Mouse (Mus musculus) midbrain, embryonic 11.5 days (tissue): ENCODE data around the gene Pfkfb3. TPM values are rescaled to one million over a fixed set of nuclear protein-coding genes. Genes with fewer than 3 reads are reported as not detected.

Source experiments
- ATAC-seq: fragments of 200-750 bp; cut with Nextera tagmentation; 2 replicates; pipeline ENCODE4 v1.8.0; 2017; ENCODE audit warnings: moderate TSS enrichment, moderate library complexity; ENCODE audit not compliant: low FRiP score
- DNase-seq: peaks from one replicate; pipeline ENCODE4 v3.0.0; 2015; ENCODE audit warnings: low spot score; ENCODE audit errors: missing footprints
- H3K27ac ChIP-seq: fragments of 300-500 bp; sonication (generic); 2 replicates; pipeline ENCODE4 v1.5.1; 2014; ENCODE audit warnings: low read depth, low read length
- H3K27me3 ChIP-seq: fragments of 300-500 bp; sonication (generic); 2 replicates; pipeline ENCODE4 v1.6.1; 2014; ENCODE audit warnings: mild to moderate bottlenecking, low read length, moderate library complexity, mixed read lengths; ENCODE audit not compliant: control insufficient read depth, insufficient read depth
- H3K36me3 ChIP-seq: fragments of 300-500 bp; sonication (generic); 2 replicates; pipeline ENCODE4 v1.6.1; 2014; ENCODE audit warnings: mild to moderate bottlenecking, low read length, moderate library complexity, mixed read lengths; ENCODE audit not compliant: control insufficient read depth, insufficient read depth
- H3K4me1 ChIP-seq: fragments of 300-500 bp; sonication (generic); 2 replicates; pipeline ENCODE4 v1.6.1; 2014; ENCODE audit warnings: low read length; ENCODE audit not compliant: control insufficient read depth, insufficient read depth
- H3K4me2 ChIP-seq: fragments of 300-500 bp; sonication (generic); 2 replicates; pipeline ENCODE4 v1.6.1; 2014; ENCODE audit warnings: mild to moderate bottlenecking, moderate library complexity
- H3K4me3 ChIP-seq: fragments of 300-500 bp; sonication (generic); 2 replicates; pipeline ENCODE4 v1.5.1; 2014; ENCODE audit warnings: low read depth, low read length
- H3K9ac ChIP-seq: fragments of 300-500 bp; sonication (generic); 2 replicates; pipeline ENCODE4 v1.6.1; 2014; ENCODE audit warnings: low read length
- H3K9me3 ChIP-seq: fragments of 300-500 bp; sonication (generic); 2 replicates; pipeline ENCODE4 v1.6.1; 2016; ENCODE audit warnings: low read length; ENCODE audit not compliant: control insufficient read depth
- WGBS: fragments of 180-500 bp; shearing (Covaris S2); extraction: QIAGEN DNeasy Blood & Tissue Kit; methylation state at CpG from one replicate; pipeline ENCODE4 v1.1.7; 2014; 5-methylcytosine and 5-hydroxymethylcytosine counted together
- polyA plus RNA-seq: library from polyadenylated mRNA; unstranded; fragments of >200 nt; fragmentation: Nextera tagmentation; extraction: Ambion mirVana; gene quantifications from 2 replicates; pipeline ENCODE4 v1.2.1, GENCODE M21; 2014

Gene Pfkfb3
- polyA plus RNA-seq, 1 experiment from 2014 or later, result 13.8 TPM

- H3K36me3 ChIP-seq, result no peaks in the 10 kb centered on the region; the same call in 1 of the 2 replicates
- peaks cover 16% of the 10 kb centered on the region for H3K4me1 ChIP-seq
- peak overlapping the region; percentile 59 for H3K4me3 ChIP-seq
- peaks cover 12% of the 10 kb centered on the region for H3K27me3 ChIP-seq
- peak overlapping the region; percentile 81 for H3K9ac ChIP-seq
- H3K4me2 ChIP-seq, result peak overlapping the region; percentile 84
- no peak overlapping the region for H3K27ac ChIP-seq
- DNase-seq (no peak), ATAC-seq (peak; percentile 41)
- 2% methylated on average over 15 of the region's 15 CpGs for WGBS
- H3K9me3 ChIP-seq, result no peaks in the 10 kb centered on the region
These were observed 51.6 kb downstream of the Pfkfb3 start for GRCm38 (mm10) chr2:11502255-11502765.

- peak; percentile 99 for DNase-seq
- peaks cover 12% of the 10 kb centered on the region for H3K27me3 ChIP-seq
- no peaks in the 10 kb centered on the region; the same call in 1 of the 2 replicates for H3K36me3 ChIP-seq
- no peaks in the 10 kb centered on the region for H3K9me3 ChIP-seq
- H3K4me3 ChIP-seq, result peak overlapping the region; percentile 59
- H3K4me2 ChIP-seq, result peak overlapping the region; percentile 84
- H3K9ac ChIP-seq, result peak overlapping the region; percentile 81
- H3K27ac ChIP-seq, result peak overlapping the region; percentile 80
- WGBS, result under 1% methylated on average over 75 of the region's 76 CpGs
- peaks cover 16% of the 10 kb centered on the region for H3K4me1 ChIP-seq
- peak; percentile 89 for ATAC-seq
These were observed 52.3 kb downstream of the Pfkfb3 start for GRCm38 (mm10) chr2:11501301-11502254.

DNA sequence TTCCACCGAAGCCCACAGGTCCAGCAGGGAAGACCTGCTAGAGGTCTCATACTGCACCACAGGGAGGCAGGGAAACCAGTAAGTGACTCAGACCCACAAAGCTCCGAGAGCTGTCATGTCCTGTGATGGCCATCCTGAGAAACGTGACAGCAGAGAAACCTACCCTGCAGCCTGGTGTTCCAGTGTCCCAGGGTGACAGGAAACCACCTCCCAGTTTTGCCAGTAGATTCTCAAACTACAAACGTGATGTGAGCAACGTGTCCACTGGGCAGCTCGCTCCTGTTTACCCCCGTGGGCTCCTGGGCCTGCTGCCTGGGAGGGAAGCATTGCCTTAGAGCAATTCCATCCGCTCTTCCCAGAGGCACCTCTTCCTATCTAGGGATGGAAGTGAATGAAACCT, 53.2 kb downstream of the Pfkfb3 start:
- Histone ChIP-seq H3K27me3 (peaks cover 12% of the 10 kb centered on the region), H3K4me1 (peaks cover 16% of the 10 kb centered on the region), H3K9ac (peak overlapping the region; percentile 81), H3K36me3 (no peaks in the 10 kb centered on the region; the same call in 1 of the 2 replicates), H3K9me3 (no peaks in the 10 kb centered on the region), H3K4me2 (peak overlapping the region; percentile 84), H3K27ac (no peak overlapping the region), H3K4me3 (peak overlapping the region; percentile 59)
- ATAC-seq, result peak; percentile 15
- WGBS, result 5% methylated on average over 8 of the region's 8 CpGs
- no peak for DNase-seq

- no peak overlapping the region for H3K4me3 ChIP-seq
- H3K36me3 ChIP-seq, result peaks cover 13% of the 10 kb centered on the region
- H3K4me1 ChIP-seq, result peaks cover 11% of the 10 kb centered on the region
- WGBS, result 88% methylated on average over 3 of the region's 3 CpGs
- no peak overlapping the region for H3K4me2 ChIP-seq
- no peaks in the 10 kb centered on the region for H3K27me3 ChIP-seq
- DNase-seq (no peak), ATAC-seq (no peak)
- H3K9me3 ChIP-seq, result no peaks in the 10 kb centered on the region
- no peak overlapping the region for H3K27ac ChIP-seq
- H3K9ac ChIP-seq, result no peak overlapping the region
These were observed 57.3 kb downstream of the Pfkfb3 start for GRCm38 (mm10) chr2:11496601-11497031.

- peaks cover 1% of the 10 kb centered on the region for H3K4me1 ChIP-seq
- peaks cover 15% of the 10 kb centered on the region for H3K36me3 ChIP-seq
- H3K27ac ChIP-seq, result no peak overlapping the region
- WGBS, result 80% methylated on average over 7 of the region's 7 CpGs
- no peak overlapping the region for H3K9ac ChIP-seq
- H3K9me3 ChIP-seq, result no peaks in the 10 kb centered on the region
- no peaks in the 10 kb centered on the region for H3K27me3 ChIP-seq
- DNase-seq, result no peak
- H3K4me2 ChIP-seq, result no peak overlapping the region
- H3K4me3 ChIP-seq, result no peak overlapping the region
- no peak for ATAC-seq
These were observed 59.0 kb downstream of the Pfkfb3 start for GRCm38 (mm10) chr2:11494841-11495255.

GRCm38 (mm10) chr2:11492855-11493254, 61.0 kb downstream of the Pfkfb3 start:
- H3K27ac ChIP-seq, result no peak overlapping the region
- WGBS, result 95% methylated on average over 5 of the region's 5 CpGs
- H3K4me2 ChIP-seq, result no peak overlapping the region
- H3K4me1 ChIP-seq, result no peaks in the 10 kb centered on the region
- DNase-seq, result no peak
- ATAC-seq, result no peak
- H3K9me3 ChIP-seq, result no peaks in the 10 kb centered on the region
- H3K4me3 ChIP-seq, result no peak overlapping the region
- H3K9ac ChIP-seq, result no peak overlapping the region
- peaks cover 21% of the 10 kb centered on the region for H3K36me3 ChIP-seq
- H3K27me3 ChIP-seq, result no peaks in the 10 kb centered on the region

DNA sequence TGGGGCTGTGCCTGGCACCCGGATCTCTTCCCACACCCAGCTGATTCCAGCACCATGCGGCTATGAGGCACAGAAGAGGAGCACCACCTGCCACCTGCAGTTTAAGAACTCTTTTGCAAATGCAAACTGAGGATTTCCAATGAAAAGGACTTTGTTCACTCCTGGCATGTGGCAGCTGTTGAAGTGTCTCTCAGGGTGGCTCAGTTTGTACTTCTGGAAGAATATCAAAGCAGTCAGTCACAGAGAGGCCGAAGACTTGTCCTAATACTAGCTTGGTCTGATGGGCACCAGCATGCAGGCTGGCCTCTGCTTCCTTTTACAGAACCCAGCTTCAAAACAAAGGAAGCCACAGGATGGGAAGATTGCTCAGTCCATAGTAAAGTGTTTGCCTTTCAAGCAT, 62.4 kb downstream of the Pfkfb3 start:
- H3K27ac ChIP-seq, result no peak overlapping the region
- peaks cover 22% of the 10 kb centered on the region for H3K36me3 ChIP-seq
- H3K9me3 ChIP-seq, result no peaks in the 10 kb centered on the region
- no peaks in the 10 kb centered on the region for H3K4me1 ChIP-seq
- ATAC-seq (no peak), DNase-seq (no peak)
- no peaks in the 10 kb centered on the region for H3K27me3 ChIP-seq
- no peak overlapping the region for H3K9ac ChIP-seq
- H3K4me3 ChIP-seq, result no peak overlapping the region
- WGBS, result 80% methylated on average over 3 of the region's 3 CpGs
- no peak overlapping the region for H3K4me2 ChIP-seq

DNA sequence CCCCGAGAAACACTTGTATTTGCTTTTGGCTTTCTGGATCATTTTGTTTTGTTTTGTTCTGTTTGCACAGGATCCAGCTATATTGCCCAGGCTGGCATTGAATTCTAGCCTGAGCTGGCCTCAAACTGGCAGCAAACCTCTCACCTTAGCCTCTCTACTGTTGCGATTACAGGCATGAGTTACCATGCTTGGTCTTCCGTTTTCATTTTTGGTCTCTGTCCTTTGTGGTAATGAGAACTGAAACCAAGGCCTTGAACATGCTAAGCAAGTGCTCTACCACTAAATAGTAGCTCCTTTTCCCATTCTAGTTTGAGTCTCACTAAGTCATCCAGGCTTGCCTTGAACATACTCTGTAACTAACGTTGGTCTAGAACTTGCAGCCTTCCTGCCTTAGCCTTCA, 63.3 kb downstream of the Pfkfb3 start:
- 96% methylated on average over 4 of the region's 4 CpGs for WGBS
- H3K27ac ChIP-seq, result no peak overlapping the region
- H3K4me3 ChIP-seq, result no peak overlapping the region
- no peaks in the 10 kb centered on the region for H3K9me3 ChIP-seq
- H3K27me3 ChIP-seq, result no peaks in the 10 kb centered on the region
- ATAC-seq (no peak), DNase-seq (no peak)
- H3K36me3 ChIP-seq, result peaks cover 25% of the 10 kb centered on the region
- no peak overlapping the region for H3K4me2 ChIP-seq
- no peaks in the 10 kb centered on the region for H3K4me1 ChIP-seq
- no peak overlapping the region for H3K9ac ChIP-seq

- Histone ChIP-seq H3K4me3 (no peak overlapping the region), H3K9ac (no peak overlapping the region), H3K27ac (no peak overlapping the region), H3K4me2 (no peak overlapping the region), H3K4me1 (no peaks in the 10 kb centered on the region), H3K27me3 (no peaks in the 10 kb centered on the region), H3K36me3 (peaks cover 16% of the 10 kb centered on the region), H3K9me3 (no peaks in the 10 kb centered on the region)
- DNase-seq (no peak), ATAC-seq (no peak)
- WGBS, result 93% methylated on average over 4 of the region's 4 CpGs
These were observed 70.7 kb downstream of the Pfkfb3 start for GRCm38 (mm10) chr2:11483226-11483625.
